Mouse (Mus musculus) liver, embryonic 13.5 days (tissue): ENCODE results near the gene 1700123O20Rik. TPM values are rescaled to one million over a fixed set of nuclear protein-coding genes. Genes with fewer than 3 reads are reported as not detected.
A peak's percentile ranks its signal among the peaks of the same experiment; 100 is the strongest.

Source experiments
- ATAC-seq: fragments of 200-750 bp; cut with Nextera tagmentation; 2 replicates; pipeline ENCODE4 v1.8.0; 2017; ENCODE audit warnings: low read depth, mild to moderate bottlenecking, moderate number of reproducible peaks, moderate library complexity
- DNase-seq: peaks from one replicate; pipeline ENCODE4 v3.0.0; 2022
- H3K27ac ChIP-seq: fragments of 300-500 bp; sonication (generic); 2 replicates; pipeline ENCODE4 v1.5.1; 2015; ENCODE audit warnings: moderate library complexity, mild to moderate bottlenecking, inconsistent platforms
- H3K27me3 ChIP-seq: fragments of 300-500 bp; sonication (generic); 2 replicates; pipeline ENCODE4 v1.6.1; 2015; ENCODE audit warnings: mild to moderate bottlenecking, inconsistent platforms
- H3K36me3 ChIP-seq: fragments of 300-500 bp; sonication (generic); 2 replicates; pipeline ENCODE4 v1.6.1; 2015; ENCODE audit warnings: mild to moderate bottlenecking, inconsistent platforms
- H3K4me1 ChIP-seq: fragments of 300-500 bp; sonication (generic); replicated peaks from 2 replicates; pipeline ENCODE4 v1.6.1; 2015; ENCODE audit warnings: inconsistent platforms
- H3K4me2 ChIP-seq: fragments of 300-500 bp; sonication (generic); 2 replicates; pipeline ENCODE4 v1.6.1; 2015; ENCODE audit warnings: inconsistent platforms, mild to moderate bottlenecking, moderate library complexity
- H3K4me3 ChIP-seq: fragments of 300-500 bp; sonication (generic); replicated peaks from 2 replicates; pipeline ENCODE4 v1.5.1; 2015; ENCODE audit warnings: mild to moderate bottlenecking, inconsistent platforms
- H3K9ac ChIP-seq: fragments of 300-500 bp; sonication (generic); 2 replicates; pipeline ENCODE4 v1.6.1; 2015; ENCODE audit warnings: mild to moderate bottlenecking, inconsistent platforms
- H3K9me3 ChIP-seq: fragments of 300-500 bp; sonication (generic); replicated peaks from 2 replicates; pipeline ENCODE4 v1.6.1; 2016; ENCODE audit warnings: inconsistent platforms
- WGBS: fragments of 180-500 bp; shearing (Covaris S2); methylation state at CpG from one replicate; pipeline ENCODE4 v1.1.7; 2015; ENCODE audit not compliant: insufficient replicate concordance; 5-methylcytosine and 5-hydroxymethylcytosine counted together
- polyA plus RNA-seq: library from polyadenylated mRNA; unstranded; fragments of >200 nt; fragmentation: Nextera tagmentation; extraction: Ambion mirVana; gene quantifications from 2 replicates; pipeline ENCODE4 v1.2.1, GENCODE M21; 2015

1700123O20Rik gene
- polyA plus RNA-seq, 1 experiment from 2014 or later, result 46.3 TPM

DNA sequence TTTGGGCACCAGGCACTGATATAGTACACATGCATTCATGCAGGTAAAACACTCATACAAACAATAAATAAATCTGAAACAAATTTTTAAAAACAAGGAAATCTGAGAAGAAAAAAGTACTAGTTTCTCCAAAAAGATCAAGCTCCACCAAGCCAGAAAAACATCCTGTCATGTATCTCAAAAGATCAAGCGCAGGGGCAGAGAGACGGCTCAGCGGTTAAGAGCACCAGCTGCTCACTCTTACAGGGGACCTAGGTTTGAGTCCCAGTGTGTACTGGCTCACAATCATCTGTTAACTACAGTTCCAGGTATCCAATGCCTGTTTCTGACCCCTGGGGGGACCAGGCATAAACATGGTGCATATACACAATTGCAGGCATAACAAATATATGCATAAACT lies 3.6 kb upstream of the 1700123O20Rik start:
- no peak for ATAC-seq
- 76% methylated on average over 3 of the region's 3 CpGs for WGBS
- Histone ChIP-seq H3K27me3 (no peaks in the 10 kb centered on the region), H3K4me2 (no peak overlapping the region), H3K9me3 (no peaks in the 10 kb centered on the region), H3K27ac (no peak overlapping the region), H3K36me3 (peaks cover 58% of the 10 kb centered on the region), H3K4me1 (peaks cover 36% of the 10 kb centered on the region), H3K4me3 (no peak overlapping the region), H3K9ac (no peak overlapping the region)
- DNase-seq, result no peak

DNA sequence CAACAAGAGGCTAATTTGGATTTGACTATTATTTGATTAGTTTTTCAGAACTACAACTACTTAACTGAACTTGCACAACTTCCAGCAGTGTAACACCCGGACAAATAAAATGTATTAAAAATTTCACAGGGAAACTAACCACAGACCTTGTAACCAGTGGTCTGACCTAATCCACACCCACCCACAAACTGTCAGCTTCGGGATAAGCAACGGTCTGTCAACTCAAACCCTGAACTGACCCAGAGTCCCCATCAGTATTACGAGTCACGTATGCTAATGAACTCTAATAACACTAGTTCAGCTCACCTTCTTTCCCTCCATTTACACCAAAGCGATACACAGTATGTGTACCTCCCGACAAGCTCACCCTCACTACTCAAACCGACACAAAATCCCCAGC lies 545 bp upstream of the 1700123O20Rik start:
- Histone ChIP-seq H3K9me3 (no peaks in the 10 kb centered on the region), H3K36me3 (peaks cover 56% of the 10 kb centered on the region), H3K4me1 (peaks cover 55% of the 10 kb centered on the region), H3K4me3 (peak overlapping the region; percentile 78), H3K27ac (peak overlapping the region; percentile 99), H3K4me2 (peak overlapping the region; percentile 71), H3K9ac (peak overlapping the region; percentile 91), H3K27me3 (no peaks in the 10 kb centered on the region)
- DNase-seq (no peak), ATAC-seq (peak; percentile 6)
- WGBS, result 4% methylated on average over 8 of the region's 8 CpGs

DNA sequence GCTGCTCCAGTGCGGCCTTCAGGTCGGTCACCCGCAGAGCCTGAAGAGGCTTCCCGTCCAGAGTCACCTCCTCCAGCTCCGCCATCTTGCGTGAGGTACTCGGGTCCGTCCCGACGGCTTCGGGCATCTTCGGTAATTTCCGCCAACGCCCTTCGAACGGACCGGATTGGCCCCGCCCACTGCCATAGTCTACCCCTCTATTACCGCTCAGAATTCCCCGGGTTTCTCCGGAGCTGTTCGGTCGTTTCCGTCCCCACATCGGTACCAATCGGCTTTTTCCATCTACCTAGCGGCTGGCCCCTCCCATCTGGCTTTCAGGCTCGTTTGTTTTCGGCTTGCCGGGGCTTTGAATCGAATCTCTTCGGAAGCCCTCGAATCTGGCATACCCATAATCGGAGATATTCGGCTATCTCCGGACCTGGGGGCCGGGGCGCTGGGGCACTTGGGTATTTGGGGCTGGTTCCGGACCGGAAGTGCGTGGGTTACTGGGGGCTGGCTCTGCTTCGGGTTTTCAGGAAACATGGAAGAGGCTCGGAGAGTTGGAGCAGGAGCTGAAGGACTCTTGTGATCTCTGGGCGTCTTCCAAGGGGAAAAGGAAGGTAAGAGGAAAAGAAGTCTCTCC lies 617 bp downstream of the 1700123O20Rik start, which contains the start of gene Acin1:
Gene Acin1 (minus strand): TSS at position 410 of the 622 bp plus-strand sequence.
- Histone ChIP-seq H3K9ac (peak within 1 kb of the TSS; percentile 91), H3K4me2 (peak within 1 kb of the TSS; percentile 71), H3K27me3 (no peaks in the 10 kb centered on the region), H3K27ac (peak within 1 kb of the TSS; percentile 99), H3K36me3 (peaks cover 55% of the 10 kb centered on the region), H3K9me3 (no peaks in the 10 kb centered on the region), H3K4me3 (peak within 1 kb of the TSS; percentile 78), H3K4me1 (peaks cover 55% of the 10 kb centered on the region)
- under 1% methylated on average over 44 of the region's 44 CpGs for WGBS
- DNase-seq (peak; percentile 99), ATAC-seq (peak; percentile 89)

DNA sequence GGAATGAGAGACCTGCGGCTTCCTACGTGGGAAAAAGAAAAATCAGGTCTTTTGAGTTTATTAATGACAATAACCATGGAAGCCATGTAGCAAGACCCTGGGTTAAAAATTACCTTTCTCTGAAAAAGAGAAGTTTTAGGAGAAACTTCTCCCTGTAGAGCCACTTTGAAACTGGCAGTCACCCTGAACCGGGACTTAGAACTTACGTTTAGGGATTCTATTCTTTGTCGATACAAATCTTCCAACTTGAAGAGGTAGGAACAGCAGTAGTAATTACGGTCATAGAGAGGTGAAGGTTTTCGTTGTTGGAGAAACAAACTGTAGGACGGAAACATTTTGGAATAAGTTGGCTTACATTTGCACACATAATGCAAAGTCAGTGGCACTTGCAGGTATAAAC lies 1.2 kb downstream of the 1700123O20Rik start:
- no peaks in the 10 kb centered on the region for H3K9me3 ChIP-seq
- ATAC-seq (no peak), DNase-seq (no peak)
- H3K36me3 ChIP-seq, result peaks cover 49% of the 10 kb centered on the region
- H3K27ac ChIP-seq, result peak overlapping the region; percentile 99
- no peaks in the 10 kb centered on the region for H3K27me3 ChIP-seq
- H3K4me3 ChIP-seq, result peak overlapping the region; percentile 78
- H3K4me2 ChIP-seq, result peak overlapping the region; percentile 71
- peak overlapping the region; percentile 91 for H3K9ac ChIP-seq
- peaks cover 49% of the 10 kb centered on the region for H3K4me1 ChIP-seq
- WGBS, result 2% methylated on average over 8 of the region's 8 CpGs

DNA sequence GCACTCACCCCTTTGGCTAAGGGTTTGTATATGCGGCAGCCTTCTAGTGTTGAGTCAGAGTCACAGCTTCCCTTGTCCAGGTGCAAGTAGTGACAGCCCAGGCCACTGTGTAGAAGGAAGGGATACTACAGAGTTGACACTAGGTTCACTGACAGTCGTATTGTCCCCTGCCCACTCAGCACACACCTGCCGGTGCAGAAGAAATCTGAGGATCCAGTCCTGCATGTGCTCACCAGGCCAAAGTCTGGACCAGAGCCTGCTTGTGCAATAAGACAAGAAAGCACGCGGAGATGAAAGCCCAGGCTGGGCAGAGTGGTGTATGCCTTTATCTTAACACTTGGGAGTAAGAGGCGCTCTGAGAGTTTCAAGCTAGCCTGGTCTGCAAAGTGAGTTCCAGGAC lies 9.0 kb downstream of the 1700123O20Rik start:
- no peak overlapping the region for H3K9ac ChIP-seq
- H3K36me3 ChIP-seq, result peaks cover 22% of the 10 kb centered on the region
- 61% methylated on average over 6 of the region's 6 CpGs for WGBS
- peaks cover 10% of the 10 kb centered on the region for H3K4me1 ChIP-seq
- no peaks in the 10 kb centered on the region for H3K9me3 ChIP-seq
- H3K27ac ChIP-seq, result no peak overlapping the region
- no peak overlapping the region for H3K4me2 ChIP-seq
- no peak overlapping the region for H3K4me3 ChIP-seq
- ATAC-seq (no peak), DNase-seq (no peak)
- H3K27me3 ChIP-seq, result peaks cover 5% of the 10 kb centered on the region; the same call in 1 of the 2 replicates

DNA sequence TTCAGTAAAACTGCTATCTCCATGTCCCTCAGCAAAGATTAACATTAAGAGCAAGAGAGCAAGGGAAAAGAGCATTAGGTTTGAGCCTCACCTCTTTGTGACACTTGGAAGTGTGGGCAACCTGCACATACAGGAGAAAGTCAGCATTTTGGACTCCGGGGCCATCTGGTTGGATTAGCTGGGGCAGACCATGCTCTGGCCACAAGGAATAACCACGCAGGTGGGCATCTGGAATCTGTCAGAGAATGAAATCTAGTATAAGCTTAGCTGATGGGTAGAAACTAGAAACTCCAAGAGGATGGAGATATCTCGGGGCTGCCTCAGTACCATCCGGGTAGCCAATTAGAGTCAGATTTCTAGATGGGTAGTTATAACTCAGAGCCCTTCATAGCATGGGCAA lies 10.7 kb downstream of the 1700123O20Rik start:
- ATAC-seq (no peak), DNase-seq (no peak)
- Histone ChIP-seq H3K4me3 (no peak overlapping the region), H3K27me3 (peaks cover 8% of the 10 kb centered on the region; the same call in 1 of the 2 replicates), H3K9me3 (no peaks in the 10 kb centered on the region), H3K4me2 (no peak overlapping the region), H3K4me1 (peaks cover 10% of the 10 kb centered on the region), H3K36me3 (peaks cover 11% of the 10 kb centered on the region; the same call in 1 of the 2 replicates), H3K27ac (no peak overlapping the region), H3K9ac (no peak overlapping the region)
- WGBS, result 75% methylated on average over 4 of the region's 4 CpGs

DNA sequence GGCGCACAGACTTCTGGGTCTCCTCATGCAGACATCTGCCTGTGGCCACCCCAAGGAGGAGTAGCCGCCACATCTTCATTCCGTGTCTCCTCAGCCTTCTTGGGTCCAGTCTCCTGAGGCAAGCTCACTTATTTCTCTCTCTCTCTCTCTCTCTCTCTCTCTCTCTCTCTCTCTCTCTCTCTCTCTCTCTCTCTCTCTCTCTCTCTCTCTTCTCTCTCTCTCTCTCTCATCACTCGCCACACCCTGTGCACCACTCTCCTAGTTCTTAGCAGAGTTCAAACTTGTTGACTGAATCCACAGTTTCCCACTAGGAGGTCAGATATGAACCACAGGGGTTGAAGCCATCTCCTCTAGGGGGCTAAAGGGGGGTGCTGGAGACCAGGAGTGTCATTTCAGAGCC lies 12.7 kb downstream of the 1700123O20Rik start, which contains the start of gene Gm29776:
Gene Gm29776 (minus strand): TSS at position 101 of the 400 bp plus-strand sequence.
- ATAC-seq (no peak), DNase-seq (no peak)
- no peak within 1 kb of the TSS for H3K27ac ChIP-seq
- peaks cover 5% of the 10 kb centered on the region; the same call in 1 of the 2 replicates for H3K36me3 ChIP-seq
- H3K4me2 ChIP-seq, result no peak within 1 kb of the TSS
- H3K4me1 ChIP-seq, result peaks cover 10% of the 10 kb centered on the region
- no peak within 1 kb of the TSS for H3K9ac ChIP-seq
- 75% methylated on average over 4 of the region's 4 CpGs for WGBS
- no peaks in the 10 kb centered on the region for H3K9me3 ChIP-seq
- peaks cover 28% of the 10 kb centered on the region for H3K27me3 ChIP-seq
- H3K4me3 ChIP-seq, result no peak within 1 kb of the TSS

DNA sequence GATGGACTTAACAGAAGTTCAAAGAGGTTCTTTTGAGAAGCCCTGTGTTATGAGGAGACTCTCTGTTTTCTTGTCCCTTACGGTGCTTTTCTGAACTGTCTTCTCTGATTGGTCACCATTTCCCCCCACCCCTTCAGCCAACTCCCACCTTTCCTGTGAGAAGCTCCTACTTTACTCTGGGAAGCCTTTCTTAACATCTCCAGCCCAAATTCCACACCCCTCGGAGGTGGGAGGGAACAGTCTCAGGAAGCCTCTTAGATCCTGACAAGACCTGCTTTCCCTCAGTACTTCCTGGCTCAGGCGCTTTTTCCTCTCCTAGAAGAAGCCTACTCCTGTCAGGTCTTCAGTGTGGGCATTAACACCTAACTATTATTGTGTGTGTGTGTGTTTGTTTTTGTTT lies 13.6 kb downstream of the 1700123O20Rik start:
- peaks cover 36% of the 10 kb centered on the region for H3K27me3 ChIP-seq
- H3K9me3 ChIP-seq, result no peaks in the 10 kb centered on the region
- H3K4me3 ChIP-seq, result no peak overlapping the region
- H3K4me1 ChIP-seq, result peaks cover 10% of the 10 kb centered on the region
- no peak overlapping the region for H3K27ac ChIP-seq
- ATAC-seq (no peak), DNase-seq (no peak)
- H3K36me3 ChIP-seq, result 0 out of 2 replicates have a peak, but pooled peaks cover 2% of the 10 kb centered on the region
- H3K4me2 ChIP-seq, result no peak overlapping the region
- H3K9ac ChIP-seq, result no peak overlapping the region
- 55% methylated on average over 3 of the region's 3 CpGs for WGBS

DNA sequence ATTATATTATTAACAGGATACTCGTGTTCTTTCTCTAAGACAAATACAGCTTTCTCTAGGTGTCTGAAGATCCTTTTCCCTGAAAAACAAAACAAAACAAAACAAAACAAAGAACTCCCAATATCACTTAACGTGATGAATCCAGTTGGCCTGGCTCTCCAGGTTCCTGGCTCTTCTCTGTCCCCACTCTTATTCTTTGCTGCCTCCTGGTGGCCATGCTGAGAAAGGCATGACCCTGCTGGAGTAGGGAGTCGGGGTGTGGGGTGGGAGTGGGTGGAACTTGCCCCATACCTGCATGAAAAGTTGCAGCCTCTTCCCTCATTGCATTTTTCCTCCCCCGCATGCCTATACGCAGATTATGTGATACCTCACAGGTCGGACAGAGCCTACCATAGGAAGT lies 15.3 kb downstream of the 1700123O20Rik start:
- DNase-seq (peak; percentile 70), ATAC-seq (no peak)
- H3K27ac ChIP-seq, result no peak overlapping the region
- H3K27me3 ChIP-seq, result peaks cover 42% of the 10 kb centered on the region
- no peak overlapping the region for H3K4me3 ChIP-seq
- no peak overlapping the region for H3K9ac ChIP-seq
- WGBS, result 9% methylated on average over 6 of the region's 6 CpGs
- H3K36me3 ChIP-seq, result no peaks in the 10 kb centered on the region
- H3K9me3 ChIP-seq, result no peaks in the 10 kb centered on the region
- peaks cover 22% of the 10 kb centered on the region for H3K4me1 ChIP-seq
- no peak overlapping the region for H3K4me2 ChIP-seq

DNA sequence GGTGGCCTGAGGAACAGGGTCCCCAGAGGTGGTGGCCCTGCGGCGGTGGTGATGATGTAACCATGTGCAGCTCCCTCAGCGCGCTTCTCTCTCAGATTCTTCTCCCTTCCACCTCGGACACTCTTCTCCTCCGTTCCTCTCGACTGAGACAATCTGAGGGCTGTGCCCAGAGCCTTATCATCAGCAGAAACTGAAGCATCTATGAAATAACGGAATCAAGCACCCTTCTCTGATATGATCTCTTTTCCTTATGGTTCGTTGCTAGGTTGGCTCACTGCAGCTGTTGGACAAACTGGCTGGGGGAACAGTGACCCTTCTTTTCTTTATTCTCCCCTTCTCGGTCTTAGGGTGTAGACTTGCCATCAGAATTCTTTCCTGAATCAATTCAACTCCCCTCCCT lies 17.2 kb downstream of the 1700123O20Rik start:
- no peak overlapping the region for H3K27ac ChIP-seq
- peaks cover 29% of the 10 kb centered on the region for H3K4me1 ChIP-seq
- peaks cover 60% of the 10 kb centered on the region for H3K27me3 ChIP-seq
- DNase-seq (no peak), ATAC-seq (no peak)
- no peak overlapping the region for H3K9ac ChIP-seq
- no peak overlapping the region for H3K4me3 ChIP-seq
- H3K9me3 ChIP-seq, result no peaks in the 10 kb centered on the region
- no peaks in the 10 kb centered on the region for H3K36me3 ChIP-seq
- H3K4me2 ChIP-seq, result no peak overlapping the region
- WGBS, result 40% methylated on average over 10 of the region's 10 CpGs

DNA sequence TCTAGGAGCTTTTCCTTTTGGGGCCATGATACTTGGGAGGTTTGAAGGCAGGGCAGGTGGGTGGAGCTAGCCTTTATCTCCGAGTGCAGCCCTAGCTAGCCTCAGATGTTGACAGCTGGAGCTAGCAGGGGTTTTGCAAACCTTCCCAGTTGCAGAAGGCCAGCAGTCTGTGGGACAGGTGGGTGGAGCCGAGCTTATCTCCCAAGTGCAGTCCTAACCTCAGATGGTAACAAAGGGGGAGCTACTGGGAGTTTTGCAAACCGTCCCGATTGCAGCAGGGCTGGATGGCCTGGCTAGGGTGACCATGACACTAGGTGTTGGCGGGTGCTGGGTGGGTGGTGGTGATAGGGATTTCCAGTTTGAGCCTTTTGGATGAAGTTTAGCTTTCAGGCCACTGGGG lies 19.8 kb downstream of the 1700123O20Rik start:
- peak overlapping the region; percentile 53; the same call in 1 of the 2 replicates for H3K27ac ChIP-seq
- peak; percentile 94 for DNase-seq
- WGBS, result 2% methylated on average over 5 of the region's 5 CpGs
- no peaks in the 10 kb centered on the region for H3K36me3 ChIP-seq
- H3K9me3 ChIP-seq, result no peaks in the 10 kb centered on the region
- peak overlapping the region; percentile 48 for H3K4me2 ChIP-seq
- H3K27me3 ChIP-seq, result peaks cover 83% of the 10 kb centered on the region
- H3K4me1 ChIP-seq, result peaks cover 33% of the 10 kb centered on the region
- H3K4me3 ChIP-seq, result peak overlapping the region; percentile 18; the same call in 1 of the 2 replicates
- peak; percentile 92 for ATAC-seq
- no peak overlapping the region for H3K9ac ChIP-seq
